Mouse (Mus musculus) liver, adult 2 months (tissue): ENCODE measurements around the gene Kctd19.

Experiments
- CTCF ChIP-seq: fragments of 200-500 bp; IDR thresholded peaks from 2 replicates; pipeline ENCODE4 v1.5.1; 2011; ENCODE audit warnings: low read depth, low read length, control low read depth
- POLR2A ChIP-seq: fragments of 200-500 bp; IDR thresholded peaks from 2 replicates; pipeline ENCODE4 v1.6.1; 2011; ENCODE audit warnings: low read length, control low read depth; ENCODE audit not compliant: insufficient read depth; ENCODE audit errors: extremely low read depth

- TF ChIP-seq POLR2A: no peak
- TF ChIP-seq CTCF: no peak
Measured at GRCm38 (mm10) chr8:105426878-105427277, 13.6 kb upstream of the Kctd19 start.
